Mouse (Mus musculus) thymus, postnatal 10 days (tissue): Measurements from ENCODE around the gene 3110040N11Rik.

Source experiments
- DNase-seq, 2 experiments: peaks; one replicate each; pipeline ENCODE4 v3.0.0; 2021; ENCODE audit warnings: low spot score in 2 of 2

The 3110040N11Rik gene

DNA sequence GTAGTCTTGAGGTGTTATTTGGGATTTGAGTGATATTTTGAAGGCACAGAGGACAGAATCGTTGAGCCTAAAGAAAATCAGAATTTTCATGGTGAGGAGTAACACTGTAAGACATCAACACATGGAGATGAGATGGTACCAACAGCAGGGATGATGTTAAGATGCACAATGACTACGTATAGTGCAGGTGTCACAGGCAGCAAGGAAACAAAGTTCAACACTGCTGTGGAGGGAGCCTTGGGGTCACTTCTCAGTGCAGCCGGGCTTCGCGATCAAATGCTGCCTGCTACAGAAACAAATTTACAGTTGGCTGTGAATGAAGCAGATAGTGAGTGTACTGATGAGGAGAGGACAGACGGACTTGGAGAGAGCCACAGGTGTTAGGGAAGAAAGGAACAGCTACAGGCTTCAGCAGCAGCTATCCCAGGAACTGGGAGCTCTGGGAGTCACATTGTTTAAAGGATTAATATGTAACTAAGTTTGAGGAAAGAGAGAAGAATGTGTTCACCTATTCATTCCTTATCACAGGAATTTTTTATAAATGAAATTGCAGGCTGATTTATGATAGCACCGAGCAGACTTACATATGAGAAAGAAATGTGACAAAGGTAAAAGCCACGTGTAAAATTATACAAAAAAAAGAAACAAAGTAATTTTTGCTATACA, 50.4 kb downstream of the 3110040N11Rik start:
- no peak for DNase-seq

DNA sequence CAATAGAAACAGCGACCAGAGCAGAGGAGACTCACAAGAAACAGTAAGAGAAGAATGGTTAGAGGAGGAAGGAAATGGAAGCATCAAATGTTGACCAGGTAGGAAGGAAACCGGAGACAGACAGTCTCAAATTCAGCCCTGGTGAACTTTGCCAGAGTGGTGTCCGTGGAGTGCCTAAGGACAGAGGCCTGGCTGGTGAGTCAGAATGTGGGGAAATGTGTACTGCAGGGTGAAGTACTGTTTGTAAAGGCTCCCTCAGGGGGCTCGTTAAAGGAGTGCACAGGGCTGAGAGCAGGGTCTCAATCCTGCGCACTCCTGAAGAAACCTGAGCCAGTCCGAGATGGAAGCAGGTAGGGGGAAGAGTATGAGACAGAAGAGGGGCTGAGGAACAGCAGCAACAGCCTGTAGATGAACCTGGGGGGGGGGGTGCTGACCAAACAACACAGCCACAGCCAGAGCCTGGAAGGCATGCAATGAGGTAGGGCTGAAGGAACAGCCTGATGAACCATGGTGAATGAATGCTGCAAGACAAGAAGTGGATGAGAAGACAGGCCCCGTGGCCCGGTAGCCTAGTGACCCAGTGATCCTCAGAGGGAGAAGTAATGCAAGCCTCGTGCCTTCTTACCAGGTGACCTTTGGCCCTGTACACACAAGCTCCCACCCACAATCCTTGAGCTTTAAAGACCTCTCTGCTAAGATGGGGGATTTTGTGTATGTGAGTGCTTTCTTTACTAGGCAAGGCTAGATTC, 53.8 kb downstream of the 3110040N11Rik start:
- no peak for DNase-seq

- no peak for DNase-seq
These were observed 56.8 kb downstream of the 3110040N11Rik start for GRCm38 (mm10) chr7:81732183-81733089.
